Mouse (Mus musculus) intestine, postnatal 0 days (tissue): Measurements from ENCODE around the gene Wdr59. TPM values are rescaled to one million over a fixed set of nuclear protein-coding genes. Genes with fewer than 3 reads are reported as not detected.

ENCODE experiments used
- ATAC-seq: fragments of 200-750 bp; cut with Nextera tagmentation; 2 replicates; pipeline ENCODE4 v1.8.0; 2017; ENCODE audit warnings: mild to moderate bottlenecking, moderate TSS enrichment, moderate library complexity
- H3K27ac ChIP-seq: fragments of 300-500 bp; sonication (generic); 2 replicates; pipeline ENCODE4 v1.5.1; 2014; ENCODE audit warnings: mild to moderate bottlenecking, low read depth, low read length, moderate library complexity
- H3K27me3 ChIP-seq: fragments of 300-500 bp; sonication (generic); replicated peaks from 2 replicates; pipeline ENCODE4 v1.6.1; 2014; ENCODE audit warnings: low read length, mixed read lengths; ENCODE audit not compliant: control insufficient read depth, insufficient read depth
- H3K36me3 ChIP-seq: fragments of 300-500 bp; sonication (generic); 2 replicates; pipeline ENCODE4 v1.6.1; 2014; ENCODE audit warnings: mild to moderate bottlenecking, moderate library complexity; ENCODE audit not compliant: control insufficient read depth, insufficient read depth
- H3K4me1 ChIP-seq: fragments of 300-500 bp; sonication (generic); replicated peaks from 2 replicates; pipeline ENCODE4 v1.6.1; 2014; ENCODE audit warnings: antibody characterized with exemption, low read length, mixed read lengths; ENCODE audit not compliant: control insufficient read depth, insufficient read depth
- H3K4me2 ChIP-seq: fragments of 300-500 bp; sonication (generic); replicated peaks from 2 replicates; pipeline ENCODE4 v1.6.1; 2014; ENCODE audit warnings: low read depth, mild to moderate bottlenecking, moderate library complexity
- H3K4me3 ChIP-seq: fragments of 300-500 bp; sonication (generic); 2 replicates; pipeline ENCODE4 v1.5.1; 2014; ENCODE audit warnings: low read depth, low read length
- H3K9ac ChIP-seq: fragments of 300-500 bp; sonication (generic); 2 replicates; pipeline ENCODE4 v1.6.1; 2014; ENCODE audit warnings: mild to moderate bottlenecking, low read depth, low read length
- H3K9me3 ChIP-seq: fragments of 300-500 bp; sonication (generic); 2 replicates; pipeline ENCODE4 v1.6.1; 2016; ENCODE audit warnings: mixed run types; ENCODE audit not compliant: control insufficient read depth
- CTCF ChIP-seq: sonication (generic); IDR thresholded peaks from 2 replicates; pipeline ENCODE4 v1.5.1; 2016; ENCODE audit warnings: low read depth, mild to moderate bottlenecking, control low read depth, antibody characterized with exemption, moderate library complexity
- WGBS: fragments of 180-500 bp; shearing (Covaris S2); extraction: QIAGEN DNeasy Blood & Tissue Kit; methylation state at CpG from one replicate; pipeline ENCODE4 v1.1.7; 2014; 5-methylcytosine and 5-hydroxymethylcytosine counted together
- polyA plus RNA-seq: library from polyadenylated mRNA; unstranded; fragments of >200 nt; fragmentation: Nextera tagmentation; extraction: Ambion mirVana; gene quantifications from 2 replicates; pipeline ENCODE4 v1.2.1, GENCODE M21; 2015

The Wdr59 gene
- polyA plus RNA-seq = 1.3 and 1.4 TPM in 2 replicates

GRCm38 (mm10) chr8:111521713-111522429, at the start of gene Wdr59:
Wdr59 (minus strand) TSS chr8:111522092.
- Histone ChIP-seq H3K4me2 (peak within 1 kb of the TSS; percentile 79), H3K4me3 (peak within 1 kb of the TSS; percentile 85), H3K27me3 (no peaks in the 10 kb centered on the region), H3K36me3 (no peaks in the 10 kb centered on the region), H3K9me3 (no peaks in the 10 kb centered on the region), H3K27ac (no peak within 1 kb of the TSS), H3K4me1 (no peaks in the 10 kb centered on the region), H3K9ac (peak within 1 kb of the TSS; percentile 48)
- 1% methylated on average over 33 of the region's 34 CpGs for WGBS
- peak; percentile 99 for ATAC-seq
- TF ChIP-seq CTCF = peak; percentile 56

DNA sequence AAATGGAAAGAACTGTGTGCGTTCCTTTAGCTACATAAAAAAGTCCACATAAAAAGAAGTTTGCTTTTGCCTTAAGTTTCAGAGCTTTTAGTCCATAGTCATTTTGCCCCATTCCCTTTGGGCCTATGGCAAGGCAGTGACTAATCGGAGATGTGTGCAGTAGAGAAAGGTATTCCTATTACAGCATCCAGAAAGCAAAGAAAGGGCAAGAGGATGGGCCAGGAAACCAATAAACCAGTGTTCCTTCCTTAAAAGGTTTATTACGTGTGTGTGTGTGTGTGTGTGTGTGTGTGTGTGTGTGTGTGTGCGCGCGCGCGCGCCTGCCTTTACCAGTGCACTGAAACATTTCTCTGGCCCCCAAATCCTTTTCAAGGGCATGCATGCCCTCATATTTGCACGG, 49.8 kb upstream of the Wdr59 start:
- no peak overlapping the region for H3K4me3 ChIP-seq
- TF ChIP-seq CTCF = no peak
- no peak overlapping the region for H3K4me2 ChIP-seq
- H3K36me3 ChIP-seq = no peaks in the 10 kb centered on the region
- 0 out of 2 replicates have a peak, but pooled peaks cover 4% of the 10 kb centered on the region for H3K4me1 ChIP-seq
- no peak overlapping the region for H3K9ac ChIP-seq
- H3K27ac ChIP-seq = no peak overlapping the region
- H3K27me3 ChIP-seq = no peaks in the 10 kb centered on the region
- peak; percentile 45; the same call in 1 of the 2 replicates for ATAC-seq
- H3K9me3 ChIP-seq = no peaks in the 10 kb centered on the region
- WGBS = 72% methylated on average over 10 of the region's 10 CpGs

- no peak overlapping the region for H3K9ac ChIP-seq
- H3K4me1 ChIP-seq = 0 out of 2 replicates have a peak, but pooled peaks cover 4% of the 10 kb centered on the region
- H3K27ac ChIP-seq = no peak overlapping the region
- ATAC-seq = no peak
- H3K9me3 ChIP-seq = no peaks in the 10 kb centered on the region
- WGBS = 86% methylated on average over 2 of the region's 2 CpGs
- H3K36me3 ChIP-seq = no peaks in the 10 kb centered on the region
- no peak overlapping the region for H3K4me2 ChIP-seq
- no peak overlapping the region for H3K4me3 ChIP-seq
- H3K27me3 ChIP-seq = no peaks in the 10 kb centered on the region
- no peak for TF ChIP-seq CTCF
Measured at GRCm38 (mm10) chr8:111570432-111570831, 48.5 kb upstream of the Wdr59 start.

DNA sequence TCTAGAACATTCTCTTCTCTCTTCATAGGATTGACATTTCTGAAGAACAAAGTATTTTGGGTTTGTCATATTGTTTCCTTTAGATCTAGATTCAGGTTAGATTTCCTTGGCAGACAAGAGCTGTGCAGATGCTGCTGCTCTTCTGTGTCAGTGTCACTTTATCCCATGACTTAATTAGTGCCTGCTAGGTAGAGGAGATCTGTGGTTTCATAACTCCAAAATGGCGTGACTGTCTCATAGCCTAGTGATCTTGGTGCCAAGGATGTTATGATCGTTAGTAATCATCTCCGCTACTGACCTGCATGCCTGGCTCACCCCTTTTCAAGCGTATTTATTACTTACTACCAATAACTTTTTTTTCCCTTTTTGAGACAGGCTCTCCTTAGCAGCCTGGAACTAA, 48.0 kb upstream of the Wdr59 start:
- no peak for TF ChIP-seq CTCF
- Histone ChIP-seq H3K4me2 (no peak overlapping the region), H3K27me3 (no peaks in the 10 kb centered on the region), H3K27ac (no peak overlapping the region), H3K4me3 (no peak overlapping the region), H3K9me3 (no peaks in the 10 kb centered on the region), H3K36me3 (no peaks in the 10 kb centered on the region), H3K4me1 (0 out of 2 replicates have a peak, but pooled peaks cover 4% of the 10 kb centered on the region), H3K9ac (no peak overlapping the region)
- ATAC-seq = no peak
- WGBS = 78% methylated on average over 4 of the region's 4 CpGs

DNA sequence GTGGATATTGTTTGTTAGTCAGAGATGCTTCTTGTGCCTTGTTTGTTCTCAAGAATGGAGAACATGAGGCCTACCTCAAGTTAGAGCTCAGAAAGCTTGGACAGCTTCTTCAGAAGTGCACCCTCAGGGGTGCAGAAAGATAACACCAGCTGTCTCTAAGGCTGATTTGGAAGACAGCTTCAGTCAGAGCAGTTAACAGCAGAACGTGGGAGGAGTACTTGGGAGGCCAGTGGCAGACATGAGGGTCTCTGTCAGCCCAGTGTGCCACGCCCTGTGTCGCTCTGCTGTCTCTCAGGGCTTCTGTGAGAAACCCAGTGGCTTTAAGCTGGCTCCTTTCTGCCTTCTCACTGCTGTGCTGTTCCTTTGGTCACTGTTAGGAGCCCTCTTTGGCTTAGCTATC, 46.1 kb upstream of the Wdr59 start:
- Histone ChIP-seq H3K27me3 (no peaks in the 10 kb centered on the region), H3K27ac (no peak overlapping the region), H3K9ac (no peak overlapping the region), H3K4me2 (no peak overlapping the region), H3K4me3 (no peak overlapping the region), H3K9me3 (no peaks in the 10 kb centered on the region), H3K36me3 (no peaks in the 10 kb centered on the region), H3K4me1 (0 out of 2 replicates have a peak, but pooled peaks cover 4% of the 10 kb centered on the region)
- WGBS = 62% methylated on average over 3 of the region's 3 CpGs
- no peak for TF ChIP-seq CTCF
- ATAC-seq = no peak

DNA sequence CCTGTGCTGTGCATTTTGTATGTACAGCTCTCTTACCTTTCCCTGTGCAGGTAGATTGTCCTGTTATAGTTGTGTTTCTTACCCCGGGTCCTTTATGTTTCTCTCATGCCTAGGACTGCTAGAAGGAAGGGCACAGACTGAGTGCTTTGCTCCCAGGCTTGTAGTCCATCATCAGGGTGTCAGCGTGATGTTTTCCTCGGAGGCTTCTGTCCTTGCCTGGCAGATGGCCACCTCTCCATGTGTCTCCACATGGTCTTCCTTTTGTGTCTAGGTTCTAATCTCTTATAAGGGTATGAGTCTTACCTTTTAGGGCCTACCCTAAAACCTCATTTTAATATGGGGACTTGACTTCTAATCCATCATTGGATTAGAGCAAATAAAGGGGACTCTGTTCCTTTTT, 45.7 kb upstream of the Wdr59 start:
- H3K27me3 ChIP-seq = no peaks in the 10 kb centered on the region
- H3K9me3 ChIP-seq = no peaks in the 10 kb centered on the region
- no peak overlapping the region for H3K4me2 ChIP-seq
- no peaks in the 10 kb centered on the region for H3K36me3 ChIP-seq
- H3K4me1 ChIP-seq = 0 out of 2 replicates have a peak, but pooled peaks cover 4% of the 10 kb centered on the region
- no peak for ATAC-seq
- WGBS = 59% methylated on average over 3 of the region's 3 CpGs
- no peak overlapping the region for H3K27ac ChIP-seq
- TF ChIP-seq CTCF = no peak
- H3K4me3 ChIP-seq = no peak overlapping the region
- H3K9ac ChIP-seq = no peak overlapping the region
